Mouse (Mus musculus) layer of hippocampus, adult 9-11 months (tissue): ENCODE data around the gene Carmil3.

Source experiments
- DNase-seq: peaks from one replicate; pipeline ENCODE4 v3.0.0; 2022

Gene Carmil3

GRCm38 (mm10) chr14:55495509-55496240 lies 5.2 kb downstream of the Carmil3 start:
- no peak for DNase-seq

DNA sequence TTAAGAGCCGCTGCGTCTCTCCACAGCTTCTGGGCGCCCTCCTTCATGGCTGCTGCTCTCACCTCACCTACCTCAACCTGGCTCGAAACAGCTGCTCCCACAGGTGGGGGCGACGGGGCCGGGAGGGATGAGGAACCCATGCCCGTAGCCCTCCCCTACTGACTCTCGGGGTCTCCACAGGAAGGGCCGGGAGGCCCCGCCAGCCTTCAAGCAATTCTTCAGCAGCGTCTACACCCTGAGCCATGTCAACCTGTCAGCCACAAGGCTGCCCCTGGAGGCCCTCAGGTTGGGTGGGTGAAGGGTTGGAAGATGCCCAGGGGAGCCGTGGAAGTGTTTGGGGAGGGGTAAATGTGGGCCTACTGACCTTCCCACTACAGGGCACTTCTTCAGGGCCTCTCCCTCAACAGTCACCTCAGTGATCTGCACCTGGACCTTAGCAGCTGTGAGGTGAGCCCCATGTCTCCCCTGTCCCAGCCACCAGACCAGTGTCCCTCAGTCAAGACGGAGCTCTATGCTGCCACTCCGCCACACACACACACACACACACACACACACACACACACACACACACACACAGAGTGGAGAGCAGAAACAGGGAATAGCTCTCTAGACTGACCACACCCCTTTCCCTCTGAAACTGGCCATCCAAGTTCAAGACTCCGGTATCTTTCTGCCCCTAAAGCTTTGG lies 6.5 kb downstream of the Carmil3 start:
- no peak for DNase-seq

GRCm38 (mm10) chr14:55497449-55497821 lies 7.0 kb downstream of the Carmil3 start:
- DNase-seq, result peak; percentile 67

DNA sequence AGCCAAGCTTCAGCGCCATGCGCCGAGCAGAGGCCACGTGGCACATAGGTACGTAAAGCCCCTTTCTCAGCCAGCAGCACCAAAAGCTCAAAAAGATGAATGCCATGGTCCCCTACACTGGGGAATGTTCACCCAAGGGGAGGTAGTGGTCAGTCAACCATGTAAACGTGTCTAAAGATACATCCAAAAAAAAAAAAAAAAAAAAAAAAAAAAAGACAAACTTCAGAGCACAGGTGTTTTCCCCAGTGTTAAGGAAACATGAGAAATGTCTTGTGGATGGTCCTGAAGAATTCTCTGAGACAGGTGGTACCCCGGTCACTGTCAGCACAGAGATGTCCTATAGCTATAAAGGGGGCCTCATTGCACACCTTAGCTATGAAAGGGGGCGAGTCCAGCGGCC lies 15.2 kb downstream of the Carmil3 start:
- DNase-seq, result no peak

GRCm38 (mm10) chr14:55507801-55508200 lies 17.4 kb downstream of the Carmil3 start:
- DNase-seq, result peak; percentile 6

DNA sequence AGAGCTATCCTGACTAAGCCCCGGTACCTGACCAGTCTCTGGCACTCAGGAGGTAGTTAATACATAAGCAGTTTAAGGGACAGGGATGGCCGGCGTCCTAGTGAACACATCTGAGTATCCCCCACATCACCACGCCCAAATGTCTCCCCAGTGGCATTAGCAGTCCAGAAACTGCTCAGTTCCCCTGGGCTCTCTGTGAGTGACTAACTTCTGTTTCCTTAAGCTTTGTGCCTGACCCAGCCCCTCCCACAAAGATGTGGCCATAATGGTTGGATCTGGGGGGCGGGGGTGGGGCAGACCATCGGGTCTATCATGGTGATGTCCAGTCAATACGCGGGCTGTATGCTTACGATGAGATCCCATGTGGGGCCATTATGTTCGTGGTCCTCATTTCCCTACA lies 19.1 kb downstream of the Carmil3 start:
- DNase-seq, result no peak

DNA sequence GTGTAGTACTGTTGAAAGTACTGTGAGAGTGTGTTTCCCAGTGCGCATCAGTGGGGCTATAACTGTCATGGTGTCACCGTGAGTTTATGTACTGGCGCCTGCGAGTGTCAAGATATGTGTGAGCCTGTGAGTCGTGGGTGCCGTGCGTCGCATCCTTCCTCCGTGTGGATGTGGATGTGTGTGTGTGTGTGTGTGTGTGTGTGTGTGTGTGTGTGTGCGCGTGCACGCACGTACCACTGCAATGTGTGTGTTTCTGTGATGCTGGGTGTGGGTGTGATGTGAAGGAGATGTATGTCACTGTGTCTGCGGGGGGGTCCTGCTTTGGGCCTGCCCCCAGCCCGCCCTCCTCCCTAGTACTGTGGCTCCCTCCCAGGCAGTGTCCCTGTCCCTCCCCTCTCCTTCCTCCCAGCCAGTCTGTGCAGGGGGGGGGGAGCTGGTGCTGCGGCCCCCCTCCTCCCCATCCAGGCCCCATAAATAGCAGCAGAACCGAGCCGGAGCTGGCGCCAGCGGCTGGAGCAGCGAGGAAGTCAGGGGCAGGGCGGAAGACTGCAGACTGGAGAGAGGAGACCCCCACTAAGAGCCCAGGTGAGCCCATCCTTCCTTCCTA lies 19.8 kb downstream of the Carmil3 start, which contains the start of gene Cpne6:
Cpne6 (plus strand) TSS at position 321 of the 607 bp plus-strand sequence.
- peak; percentile 82 for DNase-seq

DNA sequence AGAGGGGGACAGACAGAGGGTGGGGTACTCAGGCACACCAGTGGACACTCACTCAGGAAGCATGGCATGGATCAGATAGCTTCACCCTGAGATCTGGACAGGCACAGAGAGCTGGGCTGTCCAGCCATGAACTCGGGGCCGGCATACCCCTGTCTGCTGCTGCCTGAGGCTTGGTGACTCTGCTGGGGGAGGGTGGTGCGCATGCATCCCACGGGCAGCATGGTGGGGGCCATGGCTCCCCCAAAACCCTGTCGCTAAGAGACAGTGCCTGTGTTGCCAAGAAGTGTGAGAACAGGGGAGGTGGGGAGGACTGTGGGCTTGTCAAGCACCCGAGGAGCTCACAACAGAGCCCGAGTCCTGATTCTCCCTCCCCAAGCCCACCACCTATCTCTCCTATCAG lies 20.6 kb downstream of the Carmil3 start:
- DNase-seq, result peak; percentile 88

DNA sequence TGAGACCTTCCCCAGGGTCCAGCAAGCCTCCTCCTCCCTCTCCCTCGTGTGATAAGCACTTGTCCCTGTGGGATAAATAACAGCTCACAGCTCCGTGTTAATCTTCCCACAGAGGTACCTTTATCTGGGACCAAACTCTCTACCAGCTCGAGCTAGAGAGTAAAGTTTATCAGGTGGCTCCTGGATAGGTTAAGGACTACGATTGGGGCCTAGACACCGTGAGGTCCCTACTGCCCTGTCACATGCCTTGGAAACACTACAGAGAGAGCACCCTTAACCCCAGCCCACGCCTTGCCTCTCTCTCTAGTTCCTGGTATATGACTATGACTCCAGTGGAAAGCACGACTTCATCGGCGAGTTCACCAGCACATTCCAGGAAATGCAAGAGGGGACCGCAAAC lies 23.5 kb downstream of the Carmil3 start:
- no peak for DNase-seq

- DNase-seq, result peak; percentile 4
Measured at GRCm38 (mm10) chr14:55515846-55516245, 25.4 kb downstream of the Carmil3 start.

DNA sequence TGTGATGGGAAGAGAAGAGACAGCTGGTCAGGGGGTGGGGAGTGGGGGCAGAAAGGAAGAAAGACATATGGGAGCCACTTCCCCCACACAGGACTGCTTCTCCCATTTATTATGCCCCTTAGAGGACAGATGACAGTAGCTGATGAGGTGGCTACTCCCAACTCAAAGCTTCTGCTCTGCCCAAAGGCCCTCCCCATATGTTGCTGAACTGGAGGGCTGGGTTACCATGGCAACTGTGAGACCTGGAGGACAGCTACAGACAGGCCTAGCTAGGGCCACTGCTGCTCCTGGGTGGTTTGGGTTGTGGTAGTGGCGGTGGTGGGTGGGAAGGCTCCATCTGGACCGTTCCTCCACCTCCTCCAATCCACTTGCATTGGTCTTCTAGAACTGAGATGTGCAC lies 28.4 kb downstream of the Carmil3 start:
- DNase-seq, result peak; percentile 83

DNA sequence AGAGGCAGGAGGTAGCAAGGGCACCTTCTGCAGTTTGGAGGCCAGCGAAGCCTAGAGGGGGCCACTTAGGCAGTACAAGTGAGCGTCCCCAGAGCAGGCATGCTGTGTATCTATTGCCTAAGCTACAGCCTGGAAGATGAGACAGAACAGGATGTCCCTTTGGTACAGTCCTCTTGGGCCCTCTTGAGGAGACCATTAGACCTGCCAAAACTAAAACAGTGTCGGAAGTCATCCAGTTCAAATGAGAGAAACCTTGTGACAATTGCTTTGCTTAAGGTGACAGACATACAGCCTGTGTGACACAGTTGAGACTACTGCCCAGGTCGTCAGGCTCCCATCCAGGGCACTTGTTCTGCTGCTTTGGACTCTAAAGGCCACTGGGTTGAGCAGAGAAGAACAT lies 29.2 kb downstream of the Carmil3 start:
- no peak for DNase-seq

- DNase-seq, result no peak
Measured at GRCm38 (mm10) chr14:55520451-55521361, 30.3 kb downstream of the Carmil3 start.

DNA sequence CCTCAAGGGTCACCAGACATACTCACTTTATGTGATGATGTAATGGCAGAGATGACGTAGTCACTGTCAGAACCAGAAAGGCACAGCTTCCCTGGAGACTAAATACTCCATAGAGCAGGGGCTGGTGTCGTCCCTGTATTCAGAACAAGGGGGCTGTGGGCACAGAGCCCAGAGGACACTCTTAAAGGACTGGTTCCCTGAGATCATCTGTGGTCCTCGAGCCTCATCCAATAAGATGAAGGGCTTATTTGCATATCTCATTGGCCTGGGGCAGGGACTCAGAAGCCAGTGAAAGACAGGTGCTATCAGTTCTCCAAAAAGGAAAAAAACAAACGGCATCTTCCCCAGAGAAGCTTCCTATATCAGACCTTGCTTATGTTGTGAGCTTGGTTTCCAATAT lies 33.6 kb downstream of the Carmil3 start:
- DNase-seq, result no peak

GRCm38 (mm10) chr14:55524785-55525184 lies 34.3 kb downstream of the Carmil3 start, which contains the start of gene Nrl:
Gene Nrl, minus strand, starts transcription at chr14:55524981.
- no peak for DNase-seq

GRCm38 (mm10) chr14:55526674-55527073 lies 36.2 kb downstream of the Carmil3 start:
- no peak for DNase-seq

GRCm38 (mm10) chr14:55527940-55528339 lies 37.5 kb downstream of the Carmil3 start:
- no peak for DNase-seq

DNA sequence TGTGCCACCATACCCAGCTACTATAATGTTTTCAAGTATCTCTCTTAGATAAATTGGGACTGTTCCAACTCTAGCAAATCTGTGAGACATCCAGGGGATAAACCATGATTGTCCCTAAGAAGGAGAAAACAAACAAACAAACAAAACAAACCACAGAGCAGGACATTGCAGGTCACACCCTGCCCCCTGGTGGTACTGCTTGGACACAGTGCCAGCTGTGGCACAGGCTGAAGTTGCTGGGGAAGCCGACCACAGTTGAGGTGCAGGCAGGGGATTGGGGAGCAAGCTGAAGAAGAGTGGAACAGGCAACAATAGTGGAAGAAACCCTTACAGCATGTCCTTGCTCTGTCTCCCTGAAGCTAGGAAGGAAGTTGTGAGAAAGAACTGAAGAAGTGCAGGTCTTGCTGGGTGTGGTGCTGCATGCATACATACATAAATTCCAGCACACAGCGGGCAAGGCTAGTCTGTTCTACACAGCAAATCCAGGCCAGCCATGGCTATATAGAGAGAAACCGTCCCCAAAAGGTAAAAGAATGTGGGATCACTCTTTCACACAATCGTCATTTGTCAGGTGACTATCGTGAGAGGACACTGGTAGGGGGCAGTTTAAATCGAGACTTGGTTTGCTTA lies 45.8 kb downstream of the Carmil3 start:
- DNase-seq, result peak; percentile 44

DNA sequence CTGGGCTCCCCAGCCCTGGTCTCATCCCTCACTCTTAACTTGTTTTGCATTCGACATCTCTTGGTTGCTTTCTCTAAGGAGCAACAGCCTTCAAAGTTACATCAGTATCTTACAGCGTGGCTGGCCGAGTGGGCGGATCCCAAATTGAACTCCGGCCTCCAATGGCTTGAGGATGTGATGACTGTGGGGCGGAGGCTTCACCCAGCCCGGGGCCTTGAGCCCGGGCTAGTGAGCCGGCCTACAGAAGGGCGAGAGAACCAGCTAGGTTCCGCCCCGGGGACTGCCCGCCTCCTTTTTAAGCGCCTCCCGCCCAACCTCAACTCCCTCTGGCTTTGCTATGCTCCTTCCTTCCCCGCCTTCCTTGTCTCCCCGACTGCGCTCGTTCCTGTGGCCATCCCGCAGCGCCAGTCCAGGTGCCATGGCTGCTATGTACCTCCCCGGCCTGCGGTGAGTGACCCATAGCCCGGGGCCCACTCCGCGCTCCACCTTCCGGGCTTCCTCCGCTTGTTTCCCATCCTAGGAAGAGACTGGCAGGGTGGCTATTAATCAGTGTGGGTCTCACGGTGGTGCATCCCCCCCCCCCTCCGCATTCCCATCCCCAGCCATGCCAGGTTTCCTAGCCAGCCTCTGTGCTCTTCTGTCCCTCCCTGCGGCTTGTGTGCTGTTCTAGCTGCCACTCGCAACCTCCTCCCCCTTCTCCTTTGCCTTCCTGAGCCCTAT lies 49.8 kb downstream of the Carmil3 start, which contains the start of gene Pck2:
Pck2 (plus strand) TSS at position 200 of the 720 bp plus-strand sequence.
- DNase-seq, result peak; percentile 88

DNA sequence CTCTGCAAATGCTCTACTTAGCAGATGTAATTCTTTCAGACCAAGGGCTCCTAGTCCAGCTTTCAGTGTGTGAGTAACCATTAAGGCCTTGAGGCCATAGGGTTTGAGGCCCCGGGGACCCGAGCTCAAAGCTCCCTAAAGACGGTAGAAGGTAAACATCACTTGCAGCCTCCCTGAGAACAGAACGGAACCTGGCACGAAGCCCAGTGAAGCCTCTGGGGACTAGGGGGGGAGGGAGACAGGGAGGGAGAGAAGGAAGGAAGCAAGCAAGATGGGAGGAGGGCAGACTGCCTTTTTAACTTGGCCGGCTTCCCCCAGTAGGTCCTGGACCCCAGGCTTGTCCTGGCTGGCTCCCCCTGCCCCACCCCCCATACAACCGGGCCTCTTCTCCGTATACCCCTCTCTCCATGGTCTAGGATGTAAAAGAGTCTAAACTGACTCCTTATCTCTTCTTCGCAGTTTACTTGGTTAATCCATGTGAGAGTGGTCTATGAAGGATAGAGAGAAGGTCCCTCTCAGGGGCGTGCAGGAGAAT lies 50.4 kb downstream of the Carmil3 start:
- DNase-seq, result peak; percentile 71

DNA sequence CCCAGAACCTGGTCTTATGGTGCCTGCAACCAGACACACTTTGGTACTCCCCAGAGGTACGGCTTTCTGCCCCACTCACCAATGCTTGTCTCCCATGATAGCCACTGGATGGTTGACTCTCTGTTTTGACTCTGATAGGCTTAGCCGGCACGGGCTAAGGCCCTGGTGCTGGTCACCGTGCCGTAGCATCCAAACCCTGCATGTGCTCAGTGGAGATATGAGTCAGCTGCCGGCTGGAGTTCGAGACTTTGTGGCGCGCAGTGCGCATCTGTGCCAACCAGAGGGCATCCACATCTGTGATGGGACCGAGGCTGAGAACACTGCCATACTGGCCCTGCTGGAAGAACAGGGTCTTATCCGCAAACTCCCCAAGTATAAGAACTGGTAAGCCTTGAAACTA lies 51.8 kb downstream of the Carmil3 start:
- DNase-seq, result no peak
